Mouse (Mus musculus) liver, embryonic 14.5 days (tissue): ENCODE results near the gene Cpd. TPM values are rescaled to one million over a fixed set of nuclear protein-coding genes. Genes with fewer than 3 reads are reported as not detected.

Source experiments
- ATAC-seq: fragments of 200-750 bp; cut with Nextera tagmentation; 2 replicates; pipeline ENCODE4 v1.8.0; 2017; ENCODE audit warnings: moderate number of reproducible peaks, mild to moderate bottlenecking, moderate library complexity; ENCODE audit not compliant: insufficient read depth
- DNase-seq, 3 experiments: peaks; one replicate each; pipeline ENCODE4 v3.0.0-alpha.2; 2012 to 2013; ENCODE audit warnings: low read depth in 3 of 3, low spot score in 3 of 3
- H3K27ac ChIP-seq: fragments of 300-500 bp; sonication (generic); 2 replicates; pipeline ENCODE4 v1.5.1; 2014; ENCODE audit warnings: moderate library complexity, mild to moderate bottlenecking, control low read depth, inconsistent platforms
- H3K27me3 ChIP-seq: fragments of 300-500 bp; sonication (generic); 2 replicates; pipeline ENCODE4 v1.6.1; 2014; ENCODE audit warnings: mild to moderate bottlenecking, low read length, moderate library complexity; ENCODE audit not compliant: control insufficient read depth, insufficient read depth
- H3K36me3 ChIP-seq: fragments of 300-500 bp; sonication (generic); replicated peaks from 2 replicates; pipeline ENCODE4 v1.6.1; 2014; ENCODE audit warnings: low read depth; ENCODE audit not compliant: control insufficient read depth, insufficient read depth
- H3K4me1 ChIP-seq, 2 experiments: fragments of 200-500 bp in 1 of 2; fragments of 300-500 bp in 1 of 2; sonication (generic) in 1 of 2; replicated peaks; 2 replicates each; pipeline ENCODE4 v1.6.1; 2012 to 2014; ENCODE audit warnings: antibody characterized with exemption in 1 of 2, inconsistent platforms in 1 of 2, low read length in 1 of 2; ENCODE audit not compliant: control insufficient read depth in 2 of 2, insufficient read depth in 2 of 2
- H3K4me2 ChIP-seq: fragments of 300-500 bp; sonication (generic); 2 replicates; pipeline ENCODE4 v1.6.1; 2014; ENCODE audit warnings: low read depth, mild to moderate bottlenecking, control low read depth, moderate library complexity
- H3K4me3 ChIP-seq, 2 experiments: fragments of 200-500 bp in 1 of 2; fragments of 300-500 bp in 1 of 2; sonication (generic) in 1 of 2; 2 replicates each; pipeline ENCODE4 v1.5.1; 2012 to 2014; ENCODE audit warnings: low read depth in 2 of 2, low read length in 2 of 2, mild to moderate bottlenecking in 2 of 2, control low read depth in 1 of 2, inconsistent platforms in 1 of 2, moderate library complexity in 1 of 2; ENCODE audit not compliant: insufficient read depth in 1 of 2
- H3K9ac ChIP-seq: fragments of 300-500 bp; sonication (generic); replicated peaks from 2 replicates; pipeline ENCODE4 v1.6.1; 2014; ENCODE audit warnings: mild to moderate bottlenecking, control low read depth, moderate library complexity
- H3K9me3 ChIP-seq: fragments of 300-500 bp; sonication (generic); 2 replicates; pipeline ENCODE4 v1.6.1; 2016; ENCODE audit warnings: low read length, mixed read lengths; ENCODE audit not compliant: control insufficient read depth
- CTCF ChIP-seq: IDR thresholded peaks from 2 replicates; pipeline ENCODE4 v1.5.1; 2016; ENCODE audit warnings: antibody characterized with exemption, low read depth, control low read depth
- EP300 ChIP-seq: IDR thresholded peaks from 2 replicates; pipeline ENCODE4 v1.6.1; 2016; ENCODE audit warnings: antibody characterized with exemption, low read depth
- WGBS: fragments of 180-500 bp; shearing (Covaris S2); extraction: QIAGEN DNeasy Blood & Tissue Kit; methylation state at CpG from one replicate; pipeline ENCODE4 v1.1.7; 2014; ENCODE audit not compliant: insufficient replicate concordance; 5-methylcytosine and 5-hydroxymethylcytosine counted together
- polyA plus RNA-seq, 2 experiments: library from polyadenylated mRNA; depleted of rRNA in 1 of 2; stranded (reverse) in 1 of 2; unstranded in 1 of 2; fragments of >200 nt; fragmentation: Nextera tagmentation in 1 of 2; extraction: Ambion mirVana in 1 of 2; gene quantifications; 2 replicates each; pipeline versions ENCODE4 v1.2.1 to v1.2.3; 2012 to 2014

Gene Cpd
- polyA plus RNA-seq, 2 experiments: 7.2 to 8.2 TPM

- ATAC-seq (peak; percentile 82), DNase-seq (peak; percentile 81 to 86 (median 85))
- TF ChIP-seq CTCF (no peak), EP300 (peak; percentile 95)
- no peak overlapping the region for H3K9ac ChIP-seq
- H3K4me2 ChIP-seq: peak overlapping the region; percentile 23; the same call in 1 of the 2 replicates
- H3K9me3 ChIP-seq: no peaks in the 10 kb centered on the region
- no peaks in the 10 kb centered on the region for H3K36me3 ChIP-seq
- H3K27me3 ChIP-seq: no peaks in the 10 kb centered on the region
- H3K4me1 ChIP-seq: peaks cover 33 to 46% of the 10 kb centered on the region in 2 experiments
- WGBS: 9% methylated on average over 4 of the region's 4 CpGs
- H3K4me3 ChIP-seq: no peak overlapping the region
- no peak overlapping the region for H3K27ac ChIP-seq
Observed at GRCm38 (mm10) chr11:76838573-76838972, 8.2 kb downstream of the Cpd start.

DNA sequence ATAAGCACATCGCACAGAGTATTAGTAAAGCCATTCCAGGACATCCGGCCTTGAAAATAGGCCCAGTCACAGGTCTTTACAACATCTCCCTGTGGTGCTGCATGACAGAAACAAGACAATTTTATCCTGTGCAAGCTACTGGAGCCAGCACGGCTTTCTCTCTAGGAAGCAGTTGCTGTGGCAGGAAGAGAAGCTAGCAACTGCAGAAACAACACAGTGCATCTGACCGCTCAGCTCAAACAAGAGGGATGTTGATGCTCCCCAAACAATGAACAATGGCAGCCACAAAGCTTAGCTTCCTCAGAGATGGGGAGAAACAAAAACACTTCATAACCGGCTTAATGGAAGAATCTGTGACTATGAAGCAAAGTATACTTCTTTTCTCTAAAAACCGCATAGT, 10.5 kb downstream of the Cpd start:
- no peak overlapping the region for H3K9ac ChIP-seq
- peak overlapping the region; percentile 45 for H3K27ac ChIP-seq
- peak overlapping the region; percentile 54 for H3K4me2 ChIP-seq
- no peaks in the 10 kb centered on the region for H3K27me3 ChIP-seq
- H3K9me3 ChIP-seq: no peaks in the 10 kb centered on the region
- TF ChIP-seq EP300 (no peak), CTCF (no peak)
- no peak overlapping the region for H3K4me3 ChIP-seq
- DNase-seq: no peak
- peaks cover 29 to 42% of the 10 kb centered on the region in 2 experiments for H3K4me1 ChIP-seq
- 69% methylated on average over 6 of the region's 6 CpGs for WGBS
- no peaks in the 10 kb centered on the region for H3K36me3 ChIP-seq
- no peak for ATAC-seq

- H3K4me1 ChIP-seq: peaks cover 29 to 42% of the 10 kb centered on the region in 2 experiments
- H3K27me3 ChIP-seq: no peaks in the 10 kb centered on the region
- 40% methylated on average over 5 of the region's 5 CpGs for WGBS
- DNase-seq (no peak), ATAC-seq (peak; percentile 72)
- peak overlapping the region; percentile 54 for H3K4me2 ChIP-seq
- peak; percentile 47; the same call in 1 of the 2 replicates for TF ChIP-seq EP300
- no peak for TF ChIP-seq CTCF
- peak overlapping the region; percentile 45 for H3K27ac ChIP-seq
- no peaks in the 10 kb centered on the region for H3K9me3 ChIP-seq
- H3K9ac ChIP-seq: peak overlapping the region; percentile 24
- no peaks in the 10 kb centered on the region for H3K36me3 ChIP-seq
- no peak overlapping the region for H3K4me3 ChIP-seq
Observed at GRCm38 (mm10) chr11:76835868-76836267, 10.9 kb downstream of the Cpd start.

DNA sequence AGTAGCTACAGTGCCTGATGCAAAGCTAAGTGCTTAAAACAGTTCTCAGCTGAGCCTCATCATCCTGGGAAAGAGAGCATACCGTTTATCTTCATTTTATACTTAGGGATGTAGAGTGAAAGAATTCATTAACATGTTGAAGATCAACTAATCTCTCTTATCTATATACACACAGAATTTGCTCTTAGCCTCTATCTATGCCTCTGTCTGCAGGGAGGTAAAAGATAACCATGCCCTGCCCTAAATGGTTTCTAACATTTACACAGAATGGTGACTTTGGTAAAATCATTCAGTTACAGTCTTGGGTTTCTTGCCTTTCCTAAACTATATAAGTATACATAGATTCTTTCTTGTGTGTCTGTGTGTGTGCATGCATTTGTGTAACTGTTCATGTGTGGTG, 12.2 kb downstream of the Cpd start:
- Histone ChIP-seq H3K27me3 (no peaks in the 10 kb centered on the region), H3K4me2 (peak overlapping the region; percentile 53), H3K36me3 (no peaks in the 10 kb centered on the region), H3K4me1 (peaks cover 29 to 33% of the 10 kb centered on the region in 2 experiments), H3K27ac (peak overlapping the region; percentile 76), H3K4me3 (no peak overlapping the region), H3K9me3 (no peaks in the 10 kb centered on the region), H3K9ac (no peak overlapping the region)
- TF ChIP-seq CTCF (no peak), EP300 (peak; percentile 89)
- ATAC-seq (peak; percentile 70), DNase-seq (peak in 1 of 3 experiments; percentile 36)
- WGBS: 16% methylated on average over 1 of the region's 1 CpGs

- Histone ChIP-seq H3K4me2 (no peak overlapping the region), H3K9ac (no peak overlapping the region), H3K4me3 (no peak overlapping the region), H3K4me1 (peaks cover 7 to 11% of the 10 kb centered on the region in 2 experiments; a peak in 3 of 4 replicates), H3K36me3 (no peaks in the 10 kb centered on the region), H3K27ac (no peak overlapping the region), H3K9me3 (no peaks in the 10 kb centered on the region), H3K27me3 (no peaks in the 10 kb centered on the region)
- WGBS: 76% methylated on average over 9 of the region's 9 CpGs
- DNase-seq (no peak), ATAC-seq (no peak)
- TF ChIP-seq EP300: no peak
- no peak for TF ChIP-seq CTCF
Observed at GRCm38 (mm10) chr11:76824885-76825265, 21.9 kb downstream of the Cpd start.
